Mouse (Mus musculus) hindbrain, postnatal 0 days (tissue): Measurements from ENCODE around the gene Sh3pxd2a. TPM values are rescaled to one million over a fixed set of nuclear protein-coding genes. Genes with fewer than 3 reads are reported as not detected.

Experiments used
- ATAC-seq: fragments of 200-750 bp; cut with Nextera tagmentation; 2 replicates; pipeline ENCODE4 v1.8.0; 2017; ENCODE audit warnings: mild to moderate bottlenecking, moderate TSS enrichment, moderate library complexity
- DNase-seq: peaks from one replicate; pipeline ENCODE4 v3.0.0-alpha.2; 2015; ENCODE audit warnings: low spot score
- H3K27ac ChIP-seq: fragments of 300-500 bp; sonication (generic); 2 replicates; pipeline ENCODE4 v1.5.1; 2014; ENCODE audit warnings: mild to moderate bottlenecking
- H3K27me3 ChIP-seq: fragments of 300-500 bp; sonication (generic); 2 replicates; pipeline ENCODE4 v1.6.1; 2014; ENCODE audit warnings: low read length, mixed read lengths; ENCODE audit not compliant: insufficient read depth
- H3K36me3 ChIP-seq: fragments of 300-500 bp; sonication (generic); 2 replicates; pipeline ENCODE4 v1.6.1; 2014; ENCODE audit warnings: low read length, mixed read lengths; ENCODE audit not compliant: insufficient read depth
- H3K4me1 ChIP-seq: fragments of 300-500 bp; sonication (generic); 2 replicates; pipeline ENCODE4 v1.6.1; 2014; ENCODE audit warnings: antibody characterized with exemption, low read length, mixed read lengths; ENCODE audit not compliant: insufficient read depth
- H3K4me2 ChIP-seq: fragments of 300-500 bp; sonication (generic); 2 replicates; pipeline ENCODE4 v1.6.1; 2014; ENCODE audit warnings: low read depth, mild to moderate bottlenecking, low read length, moderate library complexity, mixed read lengths
- H3K4me3 ChIP-seq: fragments of 300-500 bp; sonication (generic); 2 replicates; pipeline ENCODE4 v1.5.1; 2014; ENCODE audit warnings: low read length
- H3K9ac ChIP-seq: fragments of 300-500 bp; sonication (generic); replicated peaks from 2 replicates; pipeline ENCODE4 v1.6.1; 2014; ENCODE audit warnings: mild to moderate bottlenecking, low read length, moderate library complexity, mixed read lengths
- H3K9me3 ChIP-seq: fragments of 300-500 bp; sonication (generic); 2 replicates; pipeline ENCODE4 v1.6.1; 2016; ENCODE audit warnings: low read length, mixed read lengths
- CTCF ChIP-seq: IDR thresholded peaks from 2 replicates; pipeline ENCODE4 v1.5.1; 2016; ENCODE audit warnings: antibody characterized with exemption, control low read depth, low read depth
- WGBS: fragments of 180-500 bp; shearing (Covaris S2); extraction: QIAGEN DNeasy Blood & Tissue Kit; methylation state at CpG from one replicate; pipeline ENCODE4 v1.1.7; 2014; 5-methylcytosine and 5-hydroxymethylcytosine counted together
- polyA plus RNA-seq: library from polyadenylated mRNA; unstranded; fragments of >200 nt; fragmentation: Nextera tagmentation; extraction: Ambion mirVana; gene quantifications from 2 replicates; pipeline ENCODE4 v1.2.1, GENCODE M21; 2015
- total RNA-seq: library from RNA; depleted of rRNA; stranded (reverse); fragments of >200 nt; gene quantifications from 2 replicates; pipeline ENCODE4 v1.2.3, GENCODE M21; 2014

The Sh3pxd2a gene
- total and polyA plus RNA-seq, 2 experiments from 2014 or later: 1.8 to 25.5 TPM

DNA sequence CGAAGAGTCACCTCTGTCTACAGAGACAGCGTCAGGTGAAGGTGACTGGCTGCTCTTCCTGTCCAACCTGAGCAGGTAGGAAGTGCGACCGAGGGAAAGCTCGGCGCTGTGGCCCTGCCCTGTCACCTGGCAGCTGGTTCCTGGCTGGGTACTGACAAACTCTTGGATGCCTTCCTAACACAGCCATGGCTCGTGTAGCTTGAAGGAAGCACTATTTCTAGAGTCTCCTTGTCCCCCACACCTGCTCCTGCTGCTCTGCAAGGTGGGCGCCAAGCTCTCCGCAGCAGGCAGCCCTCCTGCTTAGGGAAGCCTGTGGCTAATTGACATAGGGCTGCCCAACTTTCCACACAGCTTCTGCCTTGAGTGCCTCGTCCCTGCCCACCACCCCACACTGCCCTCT lies 158.8 kb downstream of the Sh3pxd2a start:
- 74% methylated on average over 10 of the region's 10 CpGs for WGBS
- peaks cover 20% of the 10 kb centered on the region for H3K4me1 ChIP-seq

DNA sequence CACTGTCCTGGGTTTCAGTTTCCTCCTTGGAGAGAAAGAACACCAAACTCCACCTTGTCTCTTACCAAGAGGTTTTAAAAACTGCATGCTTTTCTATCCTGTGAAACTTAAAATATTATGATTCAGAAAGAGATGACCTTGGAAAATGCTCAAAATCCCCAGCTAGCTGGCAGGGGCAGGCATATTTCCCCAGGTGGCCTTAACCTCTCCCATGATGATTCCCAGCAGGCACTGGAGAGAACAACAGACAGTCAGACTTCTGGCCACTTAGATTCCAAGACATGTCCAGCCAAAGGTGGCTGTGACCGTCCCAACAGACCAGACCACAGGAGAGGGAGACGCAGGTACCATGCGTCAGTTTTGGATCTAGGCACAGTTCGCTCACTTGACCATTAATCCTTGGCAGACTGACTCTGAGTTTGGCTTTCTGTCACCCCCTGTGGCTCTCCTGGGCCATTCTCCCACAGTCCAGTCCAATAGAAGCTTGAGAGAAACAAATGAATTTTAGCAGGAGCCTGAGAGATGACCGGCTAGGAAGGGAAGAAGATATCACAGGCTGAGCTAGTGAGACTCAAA lies 159.9 kb downstream of the Sh3pxd2a start:
- no peak for TF ChIP-seq CTCF
- Histone ChIP-seq H3K9ac (no peak overlapping the region), H3K4me1 (peaks cover 20% of the 10 kb centered on the region), H3K36me3 (no peaks in the 10 kb centered on the region), H3K27ac (no peak overlapping the region), H3K27me3 (no peaks in the 10 kb centered on the region), H3K4me3 (no peak overlapping the region), H3K9me3 (no peaks in the 10 kb centered on the region), H3K4me2 (no peak overlapping the region)
- 59% methylated on average over 5 of the region's 5 CpGs for whole genome bisulfite sequencing
- DNase-seq: no peak
- ATAC-seq: no peak

More for the DNA sequence above, 158.8 kb downstream of the Sh3pxd2a start:
- TF ChIP-seq CTCF: no peak
- Histone ChIP-seq H3K27ac (no peak overlapping the region), H3K9ac (no peak overlapping the region), H3K4me2 (no peak overlapping the region), H3K9me3 (no peaks in the 10 kb centered on the region), H3K36me3 (no peaks in the 10 kb centered on the region), H3K4me3 (no peak overlapping the region), H3K27me3 (no peaks in the 10 kb centered on the region)
- no peak for ATAC-seq
- no peak for DNase-seq

GRCm38 (mm10) chr19:47303128-47303527 lies 161.1 kb downstream of the Sh3pxd2a start:
- Histone ChIP-seq H3K9me3 (no peaks in the 10 kb centered on the region), H3K4me2 (no peak overlapping the region), H3K36me3 (no peaks in the 10 kb centered on the region), H3K4me3 (no peak overlapping the region), H3K27ac (no peak overlapping the region), H3K27me3 (no peaks in the 10 kb centered on the region), H3K4me1 (peaks cover 20% of the 10 kb centered on the region), H3K9ac (no peak overlapping the region)
- no peak for ATAC-seq
- TF ChIP-seq CTCF: no peak
- 77% methylated on average over 10 of the region's 10 CpGs for WGBS
- DNase-seq: no peak

- peak overlapping the region; percentile 58 for H3K27ac ChIP-seq
- no peaks in the 10 kb centered on the region for H3K9me3 ChIP-seq
- no peak for TF ChIP-seq CTCF
- no peaks in the 10 kb centered on the region for H3K27me3 ChIP-seq
- ATAC-seq (peak; percentile 49), DNase-seq (peak; percentile 39)
- 0 out of 2 replicates have a peak overlapping the region, but pooled peaks have one; percentile 15 for H3K9ac ChIP-seq
- H3K36me3 ChIP-seq: no peaks in the 10 kb centered on the region
- H3K4me1 ChIP-seq: peaks cover 20% of the 10 kb centered on the region
- no peak overlapping the region; the same call in 1 of the 2 replicates for H3K4me2 ChIP-seq
- no peak overlapping the region for H3K4me3 ChIP-seq
- WGBS: 39% methylated on average over 21 of the region's 21 CpGs
Measured at GRCm38 (mm10) chr19:47302191-47302852, 161.9 kb downstream of the Sh3pxd2a start.

- Histone ChIP-seq H3K9me3 (no peaks in the 10 kb centered on the region), H3K4me2 (peak overlapping the region; percentile 18), H3K27me3 (no peaks in the 10 kb centered on the region), H3K4me3 (no peak overlapping the region), H3K27ac (peak overlapping the region; percentile 58; the same call in 1 of the 2 replicates), H3K4me1 (peaks cover 20% of the 10 kb centered on the region), H3K36me3 (no peaks in the 10 kb centered on the region), H3K9ac (peak overlapping the region; percentile 9; the same call in 1 of the 2 replicates)
- peak; percentile 44 for DNase-seq
- WGBS: 6% methylated on average over 19 of the region's 19 CpGs
- TF ChIP-seq CTCF: no peak
- ATAC-seq: peak; percentile 81
Measured at GRCm38 (mm10) chr19:47301303-47302190, 162.7 kb downstream of the Sh3pxd2a start.

DNA sequence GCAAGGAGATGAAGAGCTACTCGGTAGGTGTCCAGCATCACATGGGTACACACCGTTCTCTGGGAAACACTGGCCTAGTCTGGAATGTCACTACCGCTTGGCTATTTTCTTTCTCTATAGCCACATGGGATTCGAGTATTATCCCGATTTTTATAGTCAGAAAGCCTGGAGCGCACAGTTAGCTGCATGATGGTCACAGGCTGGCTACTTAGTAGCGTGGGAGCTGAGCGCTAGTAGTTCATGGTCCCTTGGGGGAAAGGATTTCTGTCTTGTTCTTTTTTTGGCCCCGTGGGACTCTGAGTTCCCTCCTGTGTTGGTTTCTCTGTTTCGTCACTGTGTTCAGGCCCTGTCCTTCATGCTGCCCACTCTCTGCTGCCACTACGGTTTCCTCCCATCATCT lies 166.1 kb downstream of the Sh3pxd2a start:
- no peak for ATAC-seq
- Histone ChIP-seq H3K9me3 (no peaks in the 10 kb centered on the region), H3K4me2 (no peak overlapping the region), H3K36me3 (no peaks in the 10 kb centered on the region), H3K4me1 (peaks cover 23% of the 10 kb centered on the region), H3K9ac (no peak overlapping the region), H3K4me3 (no peak overlapping the region), H3K27me3 (no peaks in the 10 kb centered on the region), H3K27ac (no peak overlapping the region)
- no peak for TF ChIP-seq CTCF
- no peak for DNase-seq
- WGBS: 64% methylated on average over 11 of the region's 11 CpGs
